Mouse (Mus musculus) intestine, postnatal 0 days (tissue): ENCODE data around the gene Vav1. TPM values are rescaled to one million over a fixed set of nuclear protein-coding genes. Genes with fewer than 3 reads are reported as not detected.

Source experiments
- ATAC-seq: fragments of 200-750 bp; cut with Nextera tagmentation; 2 replicates; pipeline ENCODE4 v1.8.0; 2017; ENCODE audit warnings: mild to moderate bottlenecking, moderate TSS enrichment, moderate library complexity
- H3K27ac ChIP-seq: fragments of 300-500 bp; sonication (generic); 2 replicates; pipeline ENCODE4 v1.5.1; 2014; ENCODE audit warnings: mild to moderate bottlenecking, low read depth, low read length, moderate library complexity
- H3K27me3 ChIP-seq: fragments of 300-500 bp; sonication (generic); replicated peaks from 2 replicates; pipeline ENCODE4 v1.6.1; 2014; ENCODE audit warnings: low read length, mixed read lengths; ENCODE audit not compliant: control insufficient read depth, insufficient read depth
- H3K36me3 ChIP-seq: fragments of 300-500 bp; sonication (generic); 2 replicates; pipeline ENCODE4 v1.6.1; 2014; ENCODE audit warnings: mild to moderate bottlenecking, moderate library complexity; ENCODE audit not compliant: control insufficient read depth, insufficient read depth
- H3K4me1 ChIP-seq: fragments of 300-500 bp; sonication (generic); replicated peaks from 2 replicates; pipeline ENCODE4 v1.6.1; 2014; ENCODE audit warnings: antibody characterized with exemption, low read length, mixed read lengths; ENCODE audit not compliant: control insufficient read depth, insufficient read depth
- H3K4me2 ChIP-seq: fragments of 300-500 bp; sonication (generic); replicated peaks from 2 replicates; pipeline ENCODE4 v1.6.1; 2014; ENCODE audit warnings: low read depth, mild to moderate bottlenecking, moderate library complexity
- H3K4me3 ChIP-seq: fragments of 300-500 bp; sonication (generic); 2 replicates; pipeline ENCODE4 v1.5.1; 2014; ENCODE audit warnings: low read depth, low read length
- H3K9ac ChIP-seq: fragments of 300-500 bp; sonication (generic); 2 replicates; pipeline ENCODE4 v1.6.1; 2014; ENCODE audit warnings: mild to moderate bottlenecking, low read depth, low read length
- H3K9me3 ChIP-seq: fragments of 300-500 bp; sonication (generic); 2 replicates; pipeline ENCODE4 v1.6.1; 2016; ENCODE audit warnings: mixed run types; ENCODE audit not compliant: control insufficient read depth
- CTCF ChIP-seq: sonication (generic); IDR thresholded peaks from 2 replicates; pipeline ENCODE4 v1.5.1; 2016; ENCODE audit warnings: low read depth, mild to moderate bottlenecking, control low read depth, antibody characterized with exemption, moderate library complexity
- WGBS: fragments of 180-500 bp; shearing (Covaris S2); extraction: QIAGEN DNeasy Blood & Tissue Kit; methylation state at CpG from one replicate; pipeline ENCODE4 v1.1.7; 2014; 5-methylcytosine and 5-hydroxymethylcytosine counted together
- polyA plus RNA-seq: library from polyadenylated mRNA; unstranded; fragments of >200 nt; fragmentation: Nextera tagmentation; extraction: Ambion mirVana; gene quantifications from 2 replicates; pipeline ENCODE4 v1.2.1, GENCODE M21; 2015

The Vav1 gene
- polyA plus RNA-seq, 1 experiment from 2014 or later = 1.1 TPM

- no peak for TF ChIP-seq CTCF
- H3K4me1 ChIP-seq = no peaks in the 10 kb centered on the region
- H3K9ac ChIP-seq = no peak overlapping the region
- H3K36me3 ChIP-seq = no peaks in the 10 kb centered on the region
- no peak overlapping the region for H3K27ac ChIP-seq
- no peak for ATAC-seq
- H3K9me3 ChIP-seq = no peaks in the 10 kb centered on the region
- no peak overlapping the region for H3K4me2 ChIP-seq
- 52% methylated on average over 4 of the region's 4 CpGs for WGBS
- no peaks in the 10 kb centered on the region for H3K27me3 ChIP-seq
- no peak overlapping the region for H3K4me3 ChIP-seq
Observed at GRCm38 (mm10) chr17:57341568-57341967, 62.7 kb downstream of the Vav1 start.

DNA sequence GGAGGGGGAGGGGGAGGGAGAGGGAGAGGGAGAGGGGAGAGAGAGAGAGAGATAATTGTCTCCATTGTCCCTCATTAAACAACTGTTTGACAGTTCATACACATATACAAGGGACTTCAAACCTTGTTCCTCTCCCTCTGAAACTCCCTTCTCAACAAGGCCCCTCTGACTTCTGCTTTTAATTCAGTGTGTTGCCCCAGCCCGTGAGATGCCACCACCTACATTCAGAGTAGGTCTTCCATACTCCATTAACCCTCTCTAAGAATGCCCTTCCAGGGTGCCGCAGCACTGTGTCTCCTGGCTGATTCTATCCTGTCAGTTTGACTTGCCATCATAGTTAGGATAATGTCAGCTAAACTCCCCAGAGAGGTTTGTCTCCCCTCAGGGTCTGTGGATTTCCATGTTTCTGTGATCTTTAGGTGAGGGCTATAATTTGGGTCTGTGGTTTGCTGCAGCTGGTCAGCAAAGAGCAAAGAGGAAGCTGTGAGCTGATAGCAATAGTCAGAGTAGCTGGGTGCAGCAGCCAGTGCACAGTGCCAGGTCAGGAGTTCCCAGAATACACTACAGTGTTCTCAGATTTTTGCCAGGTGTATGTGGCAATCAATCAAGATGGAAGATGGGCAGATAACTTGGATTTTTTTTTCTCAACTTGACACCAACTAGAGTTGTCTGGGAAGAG lies 65.3 kb downstream of the Vav1 start:
- no peak overlapping the region for H3K9ac ChIP-seq
- 72% methylated on average over 2 of the region's 2 CpGs for WGBS
- no peak overlapping the region for H3K27ac ChIP-seq
- TF ChIP-seq CTCF = no peak
- H3K9me3 ChIP-seq = no peaks in the 10 kb centered on the region
- H3K4me2 ChIP-seq = no peak overlapping the region
- ATAC-seq = no peak
- H3K27me3 ChIP-seq = no peaks in the 10 kb centered on the region
- no peaks in the 10 kb centered on the region for H3K36me3 ChIP-seq
- H3K4me3 ChIP-seq = no peak overlapping the region
- no peaks in the 10 kb centered on the region for H3K4me1 ChIP-seq

DNA sequence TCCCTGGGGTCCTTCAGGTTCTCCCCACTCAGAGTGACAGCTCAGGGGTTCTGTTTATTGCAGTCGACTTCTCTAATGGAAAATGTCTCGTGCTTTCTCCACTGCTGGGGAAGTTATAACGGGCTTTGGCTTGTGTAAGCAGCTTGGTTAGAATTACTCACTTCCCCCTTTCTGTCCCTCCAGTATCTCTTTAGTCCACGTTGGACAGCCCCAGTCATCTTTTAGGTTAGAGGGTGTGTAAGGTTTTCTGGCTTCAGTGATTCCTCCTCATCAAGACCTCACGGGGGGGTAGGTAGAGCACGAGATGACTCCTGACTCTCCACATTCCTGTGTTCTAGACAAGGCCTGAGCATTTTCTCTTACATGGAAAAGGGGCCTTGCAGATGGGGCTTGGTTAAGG lies 68.1 kb downstream of the Vav1 start:
- Histone ChIP-seq H3K9ac (no peak overlapping the region), H3K27me3 (no peaks in the 10 kb centered on the region), H3K4me3 (no peak overlapping the region), H3K36me3 (no peaks in the 10 kb centered on the region), H3K9me3 (no peaks in the 10 kb centered on the region), H3K4me1 (no peaks in the 10 kb centered on the region), H3K4me2 (no peak overlapping the region), H3K27ac (no peak overlapping the region)
- WGBS = 55% methylated on average over 6 of the region's 6 CpGs
- TF ChIP-seq CTCF = no peak
- no peak for ATAC-seq

DNA sequence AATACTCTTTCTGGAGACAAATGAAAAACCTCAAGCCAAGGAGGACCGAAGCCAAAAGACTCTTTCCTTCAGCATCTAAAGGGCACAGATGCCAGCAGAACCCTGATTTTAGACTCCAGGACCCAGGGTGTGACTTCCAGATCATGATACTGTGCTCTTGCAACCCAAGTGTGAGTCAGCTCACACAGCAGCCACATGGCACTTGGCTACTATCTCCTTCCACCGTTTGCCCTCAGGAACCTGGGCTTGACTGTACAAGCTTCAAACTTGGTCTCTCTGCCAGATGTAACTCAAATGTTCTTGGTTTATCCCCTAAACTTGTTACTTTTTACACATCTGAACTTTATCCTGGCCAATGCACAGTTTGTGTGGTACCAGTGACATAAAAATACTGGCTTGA lies 68.9 kb downstream of the Vav1 start:
- Histone ChIP-seq H3K27me3 (no peaks in the 10 kb centered on the region), H3K4me3 (no peak overlapping the region), H3K27ac (no peak overlapping the region), H3K36me3 (no peaks in the 10 kb centered on the region), H3K9me3 (no peaks in the 10 kb centered on the region), H3K9ac (no peak overlapping the region), H3K4me2 (no peak overlapping the region), H3K4me1 (no peaks in the 10 kb centered on the region)
- no peak for TF ChIP-seq CTCF
- ATAC-seq = no peak
- 84% methylated on average over 2 of the region's 2 CpGs for WGBS

- Histone ChIP-seq H3K27me3 (no peaks in the 10 kb centered on the region), H3K9ac (no peak overlapping the region), H3K4me1 (no peaks in the 10 kb centered on the region), H3K4me2 (no peak overlapping the region), H3K9me3 (no peaks in the 10 kb centered on the region), H3K36me3 (no peaks in the 10 kb centered on the region), H3K4me3 (no peak overlapping the region), H3K27ac (no peak overlapping the region)
- WGBS = 78% methylated on average over 5 of the region's 5 CpGs
- no peak for ATAC-seq
- no peak for TF ChIP-seq CTCF
Observed at GRCm38 (mm10) chr17:57349067-57349466, 70.2 kb downstream of the Vav1 start.

DNA sequence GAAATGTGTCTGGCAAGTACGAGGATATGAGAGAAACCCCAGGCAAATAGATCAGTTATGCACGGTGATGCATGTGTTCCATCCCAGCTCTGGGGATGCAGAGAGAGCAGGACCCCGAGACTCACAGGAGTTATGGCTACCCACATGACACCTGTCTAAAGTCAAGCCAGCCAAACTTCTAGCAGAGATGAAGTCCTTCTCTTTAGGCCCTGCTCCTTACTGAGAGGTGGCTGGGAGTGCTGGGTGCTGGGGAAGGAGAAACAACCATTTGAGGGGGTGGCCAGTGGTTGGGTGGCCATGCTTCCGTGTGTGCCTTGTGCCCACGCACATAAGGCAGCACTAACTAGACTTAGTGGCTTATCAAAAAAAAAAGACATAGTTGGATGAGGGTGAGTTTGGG lies 71.3 kb downstream of the Vav1 start:
- WGBS = 85% methylated on average over 5 of the region's 5 CpGs
- no peak for TF ChIP-seq CTCF
- Histone ChIP-seq H3K4me2 (no peak overlapping the region), H3K27me3 (no peaks in the 10 kb centered on the region), H3K9me3 (no peaks in the 10 kb centered on the region), H3K9ac (no peak overlapping the region), H3K27ac (no peak overlapping the region), H3K36me3 (no peaks in the 10 kb centered on the region), H3K4me1 (no peaks in the 10 kb centered on the region), H3K4me3 (no peak overlapping the region)
- no peak for ATAC-seq

- TF ChIP-seq CTCF = no peak
- Histone ChIP-seq H3K4me3 (no peak overlapping the region), H3K4me2 (no peak overlapping the region), H3K4me1 (no peaks in the 10 kb centered on the region), H3K27ac (no peak overlapping the region), H3K27me3 (no peaks in the 10 kb centered on the region), H3K36me3 (no peaks in the 10 kb centered on the region), H3K9me3 (no peaks in the 10 kb centered on the region), H3K9ac (no peak overlapping the region)
- WGBS = 88% methylated on average over 9 of the region's 9 CpGs
- no peak for ATAC-seq
Observed at GRCm38 (mm10) chr17:57351107-57351506, 72.2 kb downstream of the Vav1 start.
